Mouse (Mus musculus) midbrain, embryonic 16.5 days (tissue): Measurements from ENCODE around the gene Ccdc170. TPM values are rescaled to one million over a fixed set of nuclear protein-coding genes. Genes with fewer than 3 reads are reported as not detected.

Experiments
- ATAC-seq: fragments of 200-750 bp; cut with Nextera tagmentation; 2 replicates; pipeline ENCODE4 v1.8.0; 2017; ENCODE audit warnings: moderate TSS enrichment
- H3K27ac ChIP-seq: fragments of 300-500 bp; sonication (generic); 2 replicates; pipeline ENCODE4 v1.5.1; 2014; ENCODE audit warnings: mild to moderate bottlenecking, low read length, mixed read lengths
- H3K27me3 ChIP-seq: fragments of 300-500 bp; sonication (generic); 2 replicates; pipeline ENCODE4 v1.6.1; 2014; ENCODE audit warnings: low read depth, low read length, mixed read lengths; ENCODE audit not compliant: control insufficient read depth, insufficient read depth
- H3K36me3 ChIP-seq: fragments of 300-500 bp; sonication (generic); 2 replicates; pipeline ENCODE4 v1.6.1; 2014; ENCODE audit warnings: mild to moderate bottlenecking, low read length, moderate library complexity, mixed read lengths; ENCODE audit not compliant: control insufficient read depth, insufficient read depth
- H3K4me1 ChIP-seq: fragments of 300-500 bp; sonication (generic); 2 replicates; pipeline ENCODE4 v1.6.1; 2014; ENCODE audit warnings: mild to moderate bottlenecking, low read length, mixed read lengths; ENCODE audit not compliant: control insufficient read depth, insufficient read depth
- H3K4me2 ChIP-seq: fragments of 300-500 bp; sonication (generic); 2 replicates; pipeline ENCODE4 v1.6.1; 2014; ENCODE audit warnings: mild to moderate bottlenecking, low read length, mixed read lengths
- H3K4me3 ChIP-seq: fragments of 300-500 bp; sonication (generic); 2 replicates; pipeline ENCODE4 v1.5.1; 2014; ENCODE audit warnings: low read depth, mild to moderate bottlenecking, low read length, moderate library complexity, mixed read lengths
- H3K9ac ChIP-seq: fragments of 300-500 bp; sonication (generic); 2 replicates; pipeline ENCODE4 v1.6.1; 2014; ENCODE audit warnings: low read depth, low read length, mixed read lengths
- H3K9me3 ChIP-seq: fragments of 300-500 bp; sonication (generic); replicated peaks from 2 replicates; pipeline ENCODE4 v1.6.1; 2014; ENCODE audit warnings: mild to moderate bottlenecking, low read length, mixed read lengths; ENCODE audit not compliant: control insufficient read depth, poor library complexity, severe bottlenecking
- WGBS: fragments of 180-500 bp; shearing (Covaris S2); extraction: QIAGEN DNeasy Blood & Tissue Kit; methylation state at CpG from one replicate; pipeline ENCODE4 v1.1.7; 2014; 5-methylcytosine and 5-hydroxymethylcytosine counted together
- polyA plus RNA-seq: library from polyadenylated mRNA; unstranded; fragments of >200 nt; fragmentation: Nextera tagmentation; extraction: Ambion mirVana; gene quantifications from 2 replicates; pipeline ENCODE4 v1.2.1, GENCODE M21; 2015

Gene Ccdc170
- polyA plus RNA-seq, 1 experiment from 2014 or later, result 0.54 TPM

- Histone ChIP-seq H3K4me1 (no peaks in the 10 kb centered on the region), H3K27ac (no peak overlapping the region), H3K27me3 (no peaks in the 10 kb centered on the region), H3K4me3 (no peak overlapping the region), H3K9ac (no peak overlapping the region), H3K9me3 (no peaks in the 10 kb centered on the region), H3K4me2 (no peak overlapping the region), H3K36me3 (no peaks in the 10 kb centered on the region)
- 75% methylated on average over 4 of the region's 4 CpGs for WGBS
- no peak for ATAC-seq
Observed at GRCm38 (mm10) chr10:4571304-4571703, 89.0 kb downstream of the Ccdc170 start.

- Histone ChIP-seq H3K9me3 (no peaks in the 10 kb centered on the region), H3K4me3 (no peak overlapping the region), H3K27me3 (no peaks in the 10 kb centered on the region), H3K36me3 (no peaks in the 10 kb centered on the region), H3K27ac (no peak overlapping the region), H3K4me2 (no peak overlapping the region), H3K4me1 (no peaks in the 10 kb centered on the region), H3K9ac (no peak overlapping the region)
- peak; percentile 91 for ATAC-seq
- WGBS, result 62% methylated on average over 5 of the region's 5 CpGs
Observed at GRCm38 (mm10) chr10:4581905-4582304, 99.6 kb downstream of the Ccdc170 start.

- WGBS, result 89% methylated on average over 6 of the region's 6 CpGs
- Histone ChIP-seq H3K9ac (no peak overlapping the region), H3K4me3 (no peak overlapping the region), H3K36me3 (no peaks in the 10 kb centered on the region), H3K4me1 (no peaks in the 10 kb centered on the region), H3K27me3 (no peaks in the 10 kb centered on the region), H3K9me3 (no peaks in the 10 kb centered on the region), H3K27ac (no peak overlapping the region), H3K4me2 (no peak overlapping the region)
- ATAC-seq, result no peak
Observed at GRCm38 (mm10) chr10:4586691-4587090, 104.4 kb downstream of the Ccdc170 start.

- H3K27ac ChIP-seq, result no peak overlapping the region
Observed at GRCm38 (mm10) chr10:4589576-4589975, 107.3 kb downstream of the Ccdc170 start.

GRCm38 (mm10) chr10:4590956-4591355, 108.7 kb downstream of the Ccdc170 start:
- Histone ChIP-seq H3K27ac (no peak overlapping the region), H3K9ac (no peak overlapping the region), H3K4me1 (no peaks in the 10 kb centered on the region), H3K9me3 (no peaks in the 10 kb centered on the region), H3K4me2 (no peak overlapping the region), H3K4me3 (no peak overlapping the region), H3K36me3 (no peaks in the 10 kb centered on the region), H3K27me3 (no peaks in the 10 kb centered on the region)
- 87% methylated on average over 8 of the region's 8 CpGs for WGBS
- ATAC-seq, result no peak

More at GRCm38 (mm10) chr10:4589576-4589975, 107.3 kb downstream of the Ccdc170 start:
- H3K9me3 ChIP-seq, result no peaks in the 10 kb centered on the region
- no peak overlapping the region for H3K4me2 ChIP-seq
- no peak for ATAC-seq
- 85% methylated on average over 4 of the region's 4 CpGs for WGBS
- H3K36me3 ChIP-seq, result no peaks in the 10 kb centered on the region
- no peaks in the 10 kb centered on the region for H3K27me3 ChIP-seq
- no peaks in the 10 kb centered on the region for H3K4me1 ChIP-seq
- H3K9ac ChIP-seq, result no peak overlapping the region
- no peak overlapping the region for H3K4me3 ChIP-seq

GRCm38 (mm10) chr10:4593828-4594227, 111.5 kb downstream of the Ccdc170 start:
- Histone ChIP-seq H3K4me3 (no peak overlapping the region), H3K36me3 (no peaks in the 10 kb centered on the region), H3K4me1 (no peaks in the 10 kb centered on the region), H3K4me2 (no peak overlapping the region), H3K27ac (no peak overlapping the region), H3K9me3 (no peaks in the 10 kb centered on the region), H3K27me3 (no peaks in the 10 kb centered on the region), H3K9ac (no peak overlapping the region)
- 67% methylated on average over 4 of the region's 4 CpGs for WGBS
- no peak for ATAC-seq

- H3K4me1 ChIP-seq, result no peaks in the 10 kb centered on the region
- no peak overlapping the region for H3K4me2 ChIP-seq
- no peaks in the 10 kb centered on the region for H3K36me3 ChIP-seq
- H3K27ac ChIP-seq, result no peak overlapping the region
- H3K27me3 ChIP-seq, result no peaks in the 10 kb centered on the region
- no peak overlapping the region for H3K9ac ChIP-seq
- WGBS, result 91% methylated on average over 4 of the region's 4 CpGs
- no peaks in the 10 kb centered on the region for H3K9me3 ChIP-seq
- no peak for ATAC-seq
- no peak overlapping the region for H3K4me3 ChIP-seq
Observed at GRCm38 (mm10) chr10:4597211-4597610, 114.9 kb downstream of the Ccdc170 start.

GRCm38 (mm10) chr10:4598244-4598842, 116.0 kb downstream of the Ccdc170 start:
- H3K9me3 ChIP-seq, result no peaks in the 10 kb centered on the region
- no peak overlapping the region for H3K4me3 ChIP-seq
- no peak overlapping the region for H3K27ac ChIP-seq
- H3K4me2 ChIP-seq, result no peak overlapping the region
- no peaks in the 10 kb centered on the region for H3K36me3 ChIP-seq
- 69% methylated on average over 10 of the region's 10 CpGs for WGBS
- no peak for ATAC-seq
- H3K9ac ChIP-seq, result no peak overlapping the region
- no peaks in the 10 kb centered on the region for H3K4me1 ChIP-seq
- no peaks in the 10 kb centered on the region for H3K27me3 ChIP-seq

- H3K9me3 ChIP-seq, result no peaks in the 10 kb centered on the region
- 80% methylated on average over 12 of the region's 12 CpGs for WGBS
- H3K9ac ChIP-seq, result no peak overlapping the region
- no peak overlapping the region for H3K4me2 ChIP-seq
- ATAC-seq, result no peak
- H3K4me3 ChIP-seq, result no peak overlapping the region
- H3K4me1 ChIP-seq, result no peaks in the 10 kb centered on the region
- no peaks in the 10 kb centered on the region for H3K27me3 ChIP-seq
- H3K36me3 ChIP-seq, result no peaks in the 10 kb centered on the region
- H3K27ac ChIP-seq, result no peak overlapping the region
Observed at GRCm38 (mm10) chr10:4598916-4599315, 116.6 kb downstream of the Ccdc170 start.
